Mouse (Mus musculus): ENCODE data around the gene Ttc28. TPM values are rescaled to one million over a fixed set of nuclear protein-coding genes. Genes with fewer than 3 reads are reported as not detected.

Ttc28 gene
- total RNA-seq, 2 experiments from 2014 or later, result 10.2 to 11.7 TPM

- no peak overlapping the region for H3K4me3 ChIP-seq
- DNase-seq (ENCODE audit: low spot score in 2 of 2), result no peak
- peak; percentile 32 for TF ChIP-seq CTCF (conservative IDR thresholded peaks at IDR 0.05)
- no peak overlapping the region for H3K27ac ChIP-seq
Observed at GRCm38 (mm10) chr5:111179651-111180050, 300.0 kb downstream of the Ttc28 start.

GRCm38 (mm10) chr5:111180091-111181053, 300.8 kb downstream of the Ttc28 start:
- no peak overlapping the region for H3K27ac ChIP-seq
- no peak for TF ChIP-seq CTCF (conservative IDR thresholded peaks at IDR 0.05)
- no peak for DNase-seq (ENCODE audit: low spot score in 2 of 2)
- no peak overlapping the region for H3K4me3 ChIP-seq

- no peak for DNase-seq (ENCODE audit: low spot score in 2 of 2)
- H3K4me3 ChIP-seq, result no peak overlapping the region
- H3K27ac ChIP-seq, result no peak overlapping the region
- TF ChIP-seq CTCF (conservative IDR thresholded peaks at IDR 0.05), result no peak
Observed at GRCm38 (mm10) chr5:111181204-111181912, 301.8 kb downstream of the Ttc28 start.

GRCm38 (mm10) chr5:111186600-111186999, 307.0 kb downstream of the Ttc28 start:
- H3K27ac ChIP-seq, result no peak overlapping the region
- no peak overlapping the region for H3K4me3 ChIP-seq
- no peak for DNase-seq (ENCODE audit: low spot score in 2 of 2)
- peak; percentile 45 for TF ChIP-seq CTCF (conservative IDR thresholded peaks at IDR 0.05)

- H3K4me3 ChIP-seq, result no peak overlapping the region
- DNase-seq (ENCODE audit: low spot score in 2 of 2), result no peak
- H3K27ac ChIP-seq, result no peak overlapping the region
- TF ChIP-seq CTCF (conservative IDR thresholded peaks at IDR 0.05), result no peak
Observed at GRCm38 (mm10) chr5:111191972-111192371, 312.4 kb downstream of the Ttc28 start.

- H3K4me3 ChIP-seq, result no peak overlapping the region
- H3K27ac ChIP-seq, result no peak overlapping the region
- TF ChIP-seq CTCF (conservative IDR thresholded peaks at IDR 0.05), result no peak
- no peak for DNase-seq (ENCODE audit: low spot score in 2 of 2)
Observed at GRCm38 (mm10) chr5:111194829-111195228, 315.2 kb downstream of the Ttc28 start.

GRCm38 (mm10) chr5:111195488-111196485, 316.2 kb downstream of the Ttc28 start:
- no peak overlapping the region for H3K27ac ChIP-seq
- H3K4me3 ChIP-seq, result no peak overlapping the region
- DNase-seq (ENCODE audit: low spot score in 2 of 2), result no peak
- no peak for TF ChIP-seq CTCF (conservative IDR thresholded peaks at IDR 0.05)

- no peak for DNase-seq (ENCODE audit: low spot score in 2 of 2)
- H3K27ac ChIP-seq, result no peak overlapping the region
- no peak for TF ChIP-seq CTCF (conservative IDR thresholded peaks at IDR 0.05)
- H3K4me3 ChIP-seq, result no peak overlapping the region
Observed at GRCm38 (mm10) chr5:111197727-111198126, 318.1 kb downstream of the Ttc28 start.

GRCm38 (mm10) chr5:111200167-111200840, 320.7 kb downstream of the Ttc28 start:
- no peak overlapping the region; the same call in 1 of the 2 replicates for H3K27ac ChIP-seq
- TF ChIP-seq CTCF (conservative IDR thresholded peaks at IDR 0.05), result no peak
- DNase-seq (ENCODE audit: low spot score in 2 of 2), result no peak

GRCm38 (mm10) chr5:111200915-111201610, 321.5 kb downstream of the Ttc28 start:
- peak in 1 of 2 experiments; percentile 47 for DNase-seq (ENCODE audit: low spot score in 2 of 2)
- Histone ChIP-seq H3K4me3 (no peak overlapping the region), H3K27ac (peak overlapping the region; percentile 19; the same call in 1 of the 2 replicates)
- no peak for TF ChIP-seq CTCF (conservative IDR thresholded peaks at IDR 0.05)

More at GRCm38 (mm10) chr5:111200167-111200840, 320.7 kb downstream of the Ttc28 start:
- H3K4me3 ChIP-seq, result no peak overlapping the region

- no peak for DNase-seq (ENCODE audit: low spot score in 2 of 2)
- TF ChIP-seq CTCF (conservative IDR thresholded peaks at IDR 0.05), result no peak
- Histone ChIP-seq H3K27ac (no peak overlapping the region), H3K4me3 (no peak overlapping the region)
Observed at GRCm38 (mm10) chr5:111204221-111204620, 324.6 kb downstream of the Ttc28 start.
